Mouse (Mus musculus): ENCODE results near the gene Jade2. TPM values are rescaled to one million over a fixed set of nuclear protein-coding genes. Genes with fewer than 3 reads are reported as not detected.
A peak's percentile ranks its signal among the peaks of the same experiment; 100 is the strongest.

The Jade2 gene
- total and polyA plus RNA-seq, 3 experiments, result 25.6 to 60.1 (median 58.2) TPM

- Histone ChIP-seq H3K27me3 (replicated peaks) (no peaks in the 10 kb centered on the region), H3K4me2 (ENCODE audit: insufficient read depth, low read depth, poor library complexity, severe bottlenecking) (no peak overlapping the region), H3K4me3 (replicated peaks in 1 of 3; ENCODE audit: low read depth in 2 of 3, low read length in 2 of 3, poor library complexity in 1 of 3) (no peak overlapping the region), H3K4me1 (ENCODE audit: control insufficient read depth in 1 of 2, insufficient read depth in 2 of 2) (peaks cover 0 to 22% of the 10 kb centered on the region in 2 experiments; a peak in 2 of 4 replicates), H3K27ac (ENCODE audit: insufficient read depth, low read depth) (no peak overlapping the region), H3K9me3 (replicated peaks; ENCODE audit: low read length) (peaks cover 31% of the 10 kb centered on the region), H3K36me3 (replicated peaks in 1 of 2; ENCODE audit: control insufficient read depth in 1 of 2, insufficient read depth in 1 of 2, low read length in 1 of 2) (peaks cover 26 to 28% of the 10 kb centered on the region in 2 experiments), H3K9ac (ENCODE audit: insufficient read depth, low read depth) (no peak overlapping the region), H3K79me2 (replicated peaks; ENCODE audit: control insufficient read depth, extremely low read depth, insufficient read depth, poor library complexity, severe bottlenecking) (no peaks in the 10 kb centered on the region)
- in situ Hi-C loops (cut with MboI; ENCODE audit: low pct_ligation_motif_present, low pct_unique_long_range_greater_than_20kb, low sequenced_read_pairs), result no loop called here
- TF ChIP-seq RAD21 (IDR thresholded peaks at IDR 0.05; ENCODE audit: low read depth, low read length) (peak; percentile 55), MAX (IDR thresholded peaks at IDR 0.05; ENCODE audit: low read length) (no peak), SMC3 (IDR thresholded peaks at IDR 0.05; ENCODE audit: low read depth, low read length) (peak; percentile 45), ETS1 (conservative IDR thresholded peaks at IDR 0.05; ENCODE audit: low read depth, low read length) (no peak), CHD2 (IDR thresholded peaks at IDR 0.05; ENCODE audit: low read length) (peak; percentile 94), NELFE (IDR thresholded peaks at IDR 0.05; ENCODE audit: low read depth, low read length) (no peak), ZKSCAN1 (IDR thresholded peaks at IDR 0.05; ENCODE audit: borderline replicate concordance, low read depth, low read length) (no peak), ZNF384 (IDR thresholded peaks at IDR 0.05; ENCODE audit: low read depth, low read length) (peak; percentile 79), CTCF (conservative IDR thresholded peaks at IDR 0.05 in 1 of 2, IDR thresholded peaks at IDR 0.05 in 1 of 2; ENCODE audit: low read depth in 2 of 2, low read length in 2 of 2) (peak; percentile 12 to 64; a peak in 2 of 4 replicates)
- peak; percentile 69 for DNase-seq (ENCODE audit: extremely low read depth)
- dilution Hi-C loops (cut with MboI; ENCODE audit: extremely low pct_ligation_motif_present, extremely low pct_unique_long_range_greater_than_20kb, low sequenced_read_pairs), result no loop called here
Observed at GRCm38 (mm10) chr11:51809632-51810224, 47.7 kb downstream of the Jade2 start.

- in situ Hi-C loops (cut with MboI; ENCODE audit: low pct_ligation_motif_present, low pct_unique_long_range_greater_than_20kb, low sequenced_read_pairs), result no loop called here
- Histone ChIP-seq H3K4me1 (ENCODE audit: control insufficient read depth in 1 of 2, insufficient read depth in 2 of 2) (peaks cover 0 to 22% of the 10 kb centered on the region in 2 experiments; a peak in 2 of 4 replicates), H3K79me2 (replicated peaks; ENCODE audit: control insufficient read depth, extremely low read depth, insufficient read depth, poor library complexity, severe bottlenecking) (no peaks in the 10 kb centered on the region), H3K9me3 (replicated peaks; ENCODE audit: low read length) (peaks cover 8% of the 10 kb centered on the region), H3K27me3 (replicated peaks) (no peaks in the 10 kb centered on the region), H3K9ac (ENCODE audit: insufficient read depth, low read depth) (no peak overlapping the region), H3K36me3 (replicated peaks in 1 of 2; ENCODE audit: control insufficient read depth in 1 of 2, insufficient read depth in 1 of 2, low read length in 1 of 2) (peaks cover 3 to 4% of the 10 kb centered on the region in 2 experiments), H3K4me3 (replicated peaks in 1 of 3; ENCODE audit: low read depth in 2 of 3, low read length in 2 of 3, poor library complexity in 1 of 3) (no peak overlapping the region), H3K27ac (ENCODE audit: insufficient read depth, low read depth) (no peak overlapping the region), H3K4me2 (ENCODE audit: insufficient read depth, low read depth, poor library complexity, severe bottlenecking) (no peak overlapping the region)
- DNase-seq (ENCODE audit: extremely low read depth), result no peak
- dilution Hi-C loops (cut with MboI; ENCODE audit: extremely low pct_ligation_motif_present, extremely low pct_unique_long_range_greater_than_20kb, low sequenced_read_pairs), result no loop called here
- no peak for TF ChIP-seq PAX5 (IDR thresholded peaks at IDR 0.05; ENCODE audit: low read length)
- no peak for TF ChIP-seq CHD1 (IDR thresholded peaks at IDR 0.05; ENCODE audit: low read depth, low read length)
- TF ChIP-seq TCF12 (IDR thresholded peaks at IDR 0.05; ENCODE audit: low read depth, low read length), result no peak
- no peak for TF ChIP-seq ZC3H11A (IDR thresholded peaks at IDR 0.05; ENCODE audit: low read depth, low read length)
- no peak for TF ChIP-seq MYC (IDR thresholded peaks at IDR 0.05; ENCODE audit: low read depth, low read length)
- TF ChIP-seq USF2 (conservative IDR thresholded peaks at IDR 0.05; ENCODE audit: low read depth, low read length), result no peak
- no peak for TF ChIP-seq MAZ (IDR thresholded peaks at IDR 0.05; ENCODE audit: low read depth, low read length)
- TF ChIP-seq MAFK (IDR thresholded peaks at IDR 0.05; ENCODE audit: insufficient replicate concordance, low read length), result no peak
- TF ChIP-seq HCFC1 (IDR thresholded peaks at IDR 0.05; ENCODE audit: low read depth, low read length), result no peak
- no peak for TF ChIP-seq NRF1 (IDR thresholded peaks at IDR 0.05; ENCODE audit: low read depth, low read length)
- TF ChIP-seq RCOR1 (conservative IDR thresholded peaks at IDR 0.05; ENCODE audit: low read depth, low read length), result no peak
- TF ChIP-seq IRF4 (IDR thresholded peaks at IDR 0.05; ENCODE audit: low read depth, low read length), result no peak
Observed at GRCm38 (mm10) chr11:51807108-51807879, 50.2 kb downstream of the Jade2 start.
